Mouse (Mus musculus): ENCODE measurements at regions not wholly inside any gene's neighbourhood (a gene's known extent, or its start where the extent isn't known, plus 50 kb on each side); places are given as distances from the start of the nearest gene placed in this dataset.

- TF ChIP-seq CTCF (IDR thresholded peaks at IDR 0.05; ENCODE audit: borderline replicate concordance, extremely low read depth, insufficient read depth, insufficient read length) (no peak), POLR2A (IDR thresholded peaks at IDR 0.05; ENCODE audit: borderline replicate concordance, extremely low read depth, insufficient read depth, insufficient read length, poor library complexity, severe bottlenecking) (no peak)
These were observed 278.8 kb upstream of the Robo1 start for GRCm38 (mm10) chr16:72029273-72029672.

Data from brain, embryonic 14.5 days (tissue).